Mouse (Mus musculus): ENCODE results near the gene Nfx1. TPM values are rescaled to one million over a fixed set of nuclear protein-coding genes. Genes with fewer than 3 reads are reported as not detected.

The Nfx1 gene
- total RNA-seq, 4 experiments from 2014 or later, result 77.9 to 83.4 (median 80.2) TPM

DNA sequence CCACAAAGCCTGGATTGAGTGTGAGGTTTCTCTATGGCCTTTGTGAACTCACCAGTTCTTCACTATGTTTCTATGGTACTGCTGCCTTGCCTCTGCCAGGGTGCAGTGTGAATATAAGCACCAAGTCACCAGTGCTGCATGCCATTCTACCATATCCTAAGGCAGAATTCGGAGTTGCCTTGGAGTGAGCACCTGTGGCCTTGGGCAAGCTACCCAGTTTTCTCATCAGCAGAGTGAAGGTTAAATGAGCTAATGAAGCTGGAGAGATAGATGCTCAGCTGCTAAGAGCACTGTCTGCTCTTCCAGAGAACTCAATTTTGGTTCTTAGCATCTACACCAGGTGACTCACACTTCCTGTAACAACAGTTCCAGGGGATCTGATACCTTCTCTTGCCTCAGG lies 3.3 kb downstream of the Nfx1 start:
- no peak for DNase-seq (ENCODE audit: low spot score in 2 of 2)

DNA sequence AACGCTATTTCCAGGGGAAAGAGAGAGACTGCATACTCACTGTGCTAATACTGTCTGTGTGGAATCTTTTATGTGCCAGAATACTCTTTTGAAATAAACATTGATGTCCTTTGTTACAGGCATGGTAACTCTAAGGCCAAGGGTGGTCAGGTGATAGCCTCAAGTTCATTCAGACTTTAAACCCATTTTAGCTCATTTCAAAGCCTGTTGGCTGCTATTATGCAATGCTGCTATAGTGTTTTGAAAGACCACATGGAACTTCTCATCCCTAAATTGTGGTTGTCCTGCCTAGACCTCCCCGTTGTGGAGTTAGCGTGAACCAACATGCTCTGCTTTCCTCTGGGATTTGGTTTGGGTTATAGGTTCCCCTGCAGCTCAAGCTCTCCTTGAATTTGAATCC lies 5.0 kb downstream of the Nfx1 start:
- no peak for DNase-seq (ENCODE audit: low spot score in 2 of 2)

DNA sequence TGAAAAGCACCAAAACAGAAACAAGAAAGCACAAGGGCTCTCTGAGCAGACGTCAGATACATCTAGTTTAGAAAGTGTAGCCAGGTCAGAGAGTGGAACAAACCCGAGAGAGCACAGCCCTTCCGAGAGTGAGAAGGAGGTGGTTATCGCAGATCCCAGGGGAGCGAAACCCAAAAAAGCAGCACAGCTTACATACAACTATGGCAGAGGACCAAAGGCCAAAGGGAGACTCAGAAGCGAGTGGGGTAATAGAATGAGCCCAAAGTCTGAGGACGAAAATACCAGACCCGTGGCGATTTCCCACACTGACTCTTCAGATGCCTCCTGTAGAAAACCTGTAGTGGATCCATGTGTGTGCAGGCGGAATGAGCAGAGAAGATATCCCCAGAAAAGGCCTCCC lies 5.9 kb downstream of the Nfx1 start:
- DNase-seq (ENCODE audit: low spot score in 2 of 2), result no peak

DNA sequence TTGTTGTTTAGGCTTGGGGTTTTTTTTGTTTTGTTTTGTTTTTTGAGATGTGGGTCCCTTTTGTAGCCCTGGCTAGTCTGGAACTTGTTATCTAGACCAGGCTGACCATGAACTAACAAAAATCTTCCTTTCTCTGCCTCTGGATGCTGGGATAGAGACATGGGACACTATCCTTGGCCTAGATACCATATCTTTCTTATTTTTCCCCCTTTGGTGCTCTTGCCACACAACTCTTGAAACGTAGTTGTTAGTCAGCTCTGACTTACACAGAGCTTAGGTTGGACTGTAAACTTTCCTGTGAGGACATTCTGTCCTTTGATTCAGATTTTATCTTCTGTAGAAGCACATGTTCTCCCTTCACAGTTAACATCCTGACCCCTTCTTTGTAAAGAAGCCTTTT lies 8.7 kb downstream of the Nfx1 start:
- no peak for DNase-seq (ENCODE audit: low spot score in 2 of 2)

DNA sequence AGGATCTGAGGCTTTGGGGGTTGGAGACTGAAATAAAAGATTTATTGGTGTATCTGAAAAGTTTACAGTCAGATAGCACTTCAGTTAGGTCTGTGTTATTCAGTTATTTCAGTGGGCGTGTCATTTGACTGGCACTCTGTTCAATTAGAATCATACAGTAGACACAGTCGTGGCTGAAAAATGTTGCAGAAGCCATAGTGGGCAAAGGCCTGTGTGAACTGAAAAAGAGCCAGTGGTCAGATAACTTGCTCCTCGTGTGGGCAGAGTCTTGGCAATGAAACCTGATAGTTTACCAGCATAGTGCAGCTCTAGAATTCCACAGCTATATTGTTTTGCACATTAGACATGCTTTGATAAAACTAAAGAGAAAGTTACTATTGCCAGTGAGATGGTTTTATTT lies 11.8 kb downstream of the Nfx1 start:
- DNase-seq (ENCODE audit: low spot score in 2 of 2), result no peak

DNA sequence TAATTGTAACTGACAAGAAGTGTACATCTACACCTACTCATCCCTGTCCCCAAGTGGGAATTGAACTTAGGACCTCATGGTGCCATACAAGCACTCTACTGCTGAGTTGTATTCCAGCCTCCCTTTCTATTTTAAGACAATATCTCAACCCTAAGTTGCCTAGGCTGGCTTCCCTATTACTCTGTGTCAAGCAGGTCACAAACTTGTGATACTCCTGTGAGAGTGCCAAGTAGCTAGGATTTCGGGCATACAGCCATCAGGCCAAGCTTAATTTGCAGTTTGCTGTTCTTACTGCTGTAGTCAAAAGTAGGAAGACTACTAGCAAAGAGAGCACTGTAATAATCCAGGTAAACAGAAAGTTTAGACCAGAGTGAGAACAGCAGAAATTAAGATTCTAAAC lies 13.0 kb downstream of the Nfx1 start:
- no peak for DNase-seq (ENCODE audit: low spot score in 2 of 2)

DNA sequence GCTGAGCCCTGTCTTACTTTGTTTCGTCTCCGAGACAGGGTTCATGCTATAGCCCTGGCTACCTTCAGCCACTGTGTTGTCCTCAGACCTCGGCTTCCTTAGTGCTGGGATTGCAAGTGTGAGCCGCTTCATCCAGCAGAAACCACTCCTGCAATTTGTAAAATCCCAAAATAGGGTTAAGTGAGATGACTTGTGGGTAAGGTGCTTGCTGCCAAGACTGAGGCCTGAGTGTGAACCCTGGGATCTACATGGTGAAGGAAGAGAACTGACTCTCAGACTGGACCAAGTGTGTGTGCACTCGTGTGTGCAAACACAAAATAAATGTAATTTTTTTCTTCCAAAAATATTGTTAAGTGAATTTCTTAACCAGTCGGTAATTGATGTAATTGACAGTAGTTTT lies 18.9 kb downstream of the Nfx1 start:
- no peak for DNase-seq (ENCODE audit: low spot score in 2 of 2)

DNA sequence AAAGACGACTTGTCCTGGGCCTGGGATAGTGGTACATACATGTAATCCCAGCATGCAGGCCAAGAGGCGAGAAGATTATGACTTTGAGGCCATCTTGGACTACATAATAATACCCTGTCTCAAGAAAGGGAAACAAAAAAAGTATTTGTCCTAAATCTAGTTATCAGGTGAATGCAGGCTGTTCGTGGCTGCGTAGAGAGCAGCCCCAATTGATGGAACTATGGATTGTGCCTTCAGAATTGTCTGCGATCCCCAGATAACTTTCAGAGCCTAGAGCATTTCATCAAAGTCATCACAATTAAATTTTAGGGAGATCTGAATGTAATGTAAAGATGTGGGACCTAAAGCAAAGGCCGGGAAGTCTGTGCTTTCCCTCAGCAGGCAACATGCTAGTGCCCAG lies 25.6 kb downstream of the Nfx1 start:
- DNase-seq (ENCODE audit: low spot score in 2 of 2), result no peak

DNA sequence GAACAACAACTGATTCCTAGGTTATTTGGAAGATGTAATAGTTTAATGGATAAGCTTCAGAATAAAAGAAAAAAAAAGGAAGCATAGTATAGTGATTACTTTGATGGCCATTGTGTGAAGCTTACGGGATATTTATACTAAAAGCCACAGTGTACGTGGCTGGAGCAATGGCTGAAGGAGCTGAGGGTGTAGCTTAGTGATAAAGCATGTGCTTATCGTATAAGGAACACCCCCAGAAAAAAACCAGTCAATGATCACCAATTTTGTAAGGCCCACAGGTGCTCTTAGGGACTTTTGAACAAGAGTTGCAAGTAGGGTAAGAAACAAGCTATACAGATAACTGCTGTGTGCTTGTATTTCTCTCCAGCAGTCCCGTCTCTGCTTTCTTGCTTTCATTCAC lies 27.2 kb downstream of the Nfx1 start:
- DNase-seq (ENCODE audit: low spot score in 2 of 2), result no peak

DNA sequence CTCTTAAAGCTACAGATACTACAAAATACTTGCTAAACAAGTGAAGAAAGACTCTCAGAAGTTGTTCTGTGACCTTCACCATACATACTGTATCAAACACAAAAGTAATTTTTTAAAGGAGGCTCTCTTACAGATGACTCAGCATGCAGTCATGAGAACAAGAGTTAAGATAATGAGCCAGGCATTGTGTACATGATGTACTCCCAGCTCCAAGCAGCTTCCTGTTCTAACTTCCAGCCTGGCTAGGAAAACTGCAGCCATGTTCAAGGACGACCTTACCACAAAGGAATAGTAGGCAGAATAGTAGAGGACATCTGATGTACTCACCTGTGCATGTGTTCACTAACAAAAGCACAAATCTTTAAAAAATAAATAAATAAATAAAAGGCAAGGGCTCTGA lies 29.6 kb downstream of the Nfx1 start:
- no peak for DNase-seq (ENCODE audit: low spot score in 2 of 2)

DNA sequence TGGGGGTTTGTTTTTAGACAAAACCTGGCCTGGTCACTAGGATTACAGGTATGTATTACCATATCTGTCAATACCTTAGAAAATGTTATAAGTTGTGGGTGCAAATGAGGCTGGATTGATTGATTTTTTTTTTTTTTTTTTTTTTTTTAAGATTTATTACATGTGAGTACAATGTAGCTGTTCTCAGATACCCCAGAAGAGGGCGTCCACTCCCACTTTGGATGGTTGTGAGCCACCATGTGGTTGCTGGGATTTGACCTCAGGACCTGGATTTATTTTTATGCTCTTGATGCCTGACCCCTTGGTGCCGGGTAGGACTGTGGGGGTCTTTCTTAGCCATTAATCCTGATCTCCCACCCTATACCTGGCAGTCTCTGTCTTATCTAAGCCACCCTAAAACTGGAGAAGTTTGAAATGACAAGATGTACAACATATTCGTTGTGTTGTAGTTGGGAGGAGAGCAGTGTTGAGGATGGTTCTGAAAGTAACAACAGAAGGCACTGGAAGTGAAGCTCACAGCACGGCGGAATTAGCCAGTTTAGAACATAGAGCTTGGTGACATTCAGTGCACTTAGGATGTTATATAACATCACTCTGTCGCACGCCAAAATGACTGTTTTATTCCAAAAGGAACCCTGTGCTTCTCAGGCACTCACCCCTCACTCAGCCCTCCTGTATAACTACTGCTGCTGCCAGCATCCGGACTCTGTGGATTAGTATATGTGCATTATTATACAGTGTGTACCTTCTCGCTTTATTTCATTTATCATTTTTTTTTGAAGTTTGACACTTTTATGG lies 30.3 kb downstream of the Nfx1 start:
- no peak for DNase-seq (ENCODE audit: low spot score in 2 of 2)

DNA sequence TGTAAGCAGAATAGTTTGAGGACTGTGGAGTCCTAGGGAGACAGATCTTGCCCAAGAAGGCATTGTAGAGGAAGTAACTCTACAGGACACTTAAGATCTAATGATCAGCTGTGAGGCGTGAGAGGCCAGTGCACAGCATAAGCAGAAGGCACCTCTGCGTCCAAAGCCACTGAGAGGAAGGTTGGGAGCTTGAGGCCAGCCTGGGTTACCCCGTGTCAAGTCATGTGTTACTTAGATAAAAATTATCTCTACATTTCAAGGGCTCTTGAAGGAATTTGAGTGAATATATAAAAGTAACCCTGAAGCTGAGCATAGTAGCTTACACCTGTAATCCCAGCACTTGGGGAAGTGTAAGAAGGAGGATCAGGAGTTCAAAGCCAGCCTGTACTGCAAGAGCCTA lies 42.6 kb downstream of the Nfx1 start:
- DNase-seq (ENCODE audit: low spot score in 2 of 2), result no peak

DNA sequence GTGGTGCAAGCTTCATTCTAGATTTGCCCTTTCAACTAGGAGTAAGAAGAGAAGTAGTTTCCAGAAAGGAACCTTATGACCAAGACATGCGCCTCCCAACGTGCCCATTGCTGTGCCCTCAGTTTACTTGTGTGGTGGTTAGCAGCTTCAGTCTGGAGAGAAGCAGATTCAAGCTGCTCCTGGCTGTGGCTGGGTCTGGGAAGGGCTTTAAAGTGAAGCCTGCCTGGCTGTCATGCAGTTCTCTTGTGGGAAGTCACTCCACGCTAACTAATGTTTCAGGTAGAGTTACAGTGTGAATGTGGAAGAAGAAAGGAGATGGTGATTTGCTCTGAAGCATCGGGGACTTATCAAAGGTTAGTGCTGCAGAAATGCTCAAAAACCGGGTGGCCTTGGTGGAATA lies 45.1 kb downstream of the Nfx1 start:
- DNase-seq (ENCODE audit: low spot score in 2 of 2), result no peak

DNA sequence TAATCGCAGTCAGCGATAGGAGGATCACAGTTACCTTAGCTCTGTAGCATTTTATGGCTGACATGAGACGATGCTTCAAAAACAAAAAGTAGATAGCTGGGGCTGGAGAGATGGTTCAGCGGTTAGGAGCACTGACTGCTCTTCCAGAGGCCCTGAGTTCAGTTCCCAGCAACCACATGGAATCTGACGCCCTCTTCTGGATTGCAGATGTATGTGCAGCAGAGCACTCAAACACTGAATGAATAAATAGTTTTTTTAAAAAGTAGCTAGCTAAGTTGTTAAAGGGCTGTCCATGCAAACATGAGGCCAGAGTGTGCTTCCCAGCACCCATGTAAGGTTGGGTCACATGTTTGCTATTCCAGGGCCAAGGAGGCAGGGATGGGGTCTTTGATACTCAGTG lies 50.4 kb downstream of the Nfx1 start:
- no peak for DNase-seq (ENCODE audit: low spot score in 2 of 2)

DNA sequence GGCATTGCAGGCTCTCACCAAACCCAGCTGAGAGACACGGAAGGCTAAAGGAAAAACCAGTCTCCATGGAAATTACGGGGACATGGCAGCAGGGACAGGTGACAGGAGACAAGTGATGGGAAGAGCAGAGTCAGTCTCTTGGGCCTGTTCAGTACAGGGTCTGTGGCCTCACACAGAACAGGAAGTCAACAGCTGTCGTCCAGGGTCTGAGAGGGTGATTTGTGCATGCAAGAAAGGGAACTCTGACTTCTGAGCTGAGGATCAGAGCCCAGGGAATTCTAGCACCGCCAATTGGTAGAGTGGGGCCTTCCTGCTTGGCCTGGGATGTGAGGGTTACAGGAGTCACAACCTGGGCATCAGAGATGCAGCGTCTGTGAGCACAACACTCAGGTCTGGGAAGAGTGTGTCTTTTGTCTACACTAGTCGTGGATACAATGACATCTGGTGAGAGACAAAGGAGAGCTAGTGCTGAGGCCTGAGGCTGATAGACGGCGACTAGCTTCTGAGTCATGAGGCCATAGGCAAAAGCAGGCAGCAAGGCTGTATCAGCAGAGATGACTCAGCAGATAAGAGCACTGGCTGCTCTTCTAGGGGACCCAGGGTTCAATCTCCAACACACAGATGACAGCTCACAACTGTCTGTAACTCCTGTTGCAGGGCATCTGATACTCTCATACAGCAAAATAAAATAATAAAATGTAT lies 55.5 kb downstream of the Nfx1 start:
- no peak for DNase-seq (ENCODE audit: low spot score in 2 of 2)

DNA sequence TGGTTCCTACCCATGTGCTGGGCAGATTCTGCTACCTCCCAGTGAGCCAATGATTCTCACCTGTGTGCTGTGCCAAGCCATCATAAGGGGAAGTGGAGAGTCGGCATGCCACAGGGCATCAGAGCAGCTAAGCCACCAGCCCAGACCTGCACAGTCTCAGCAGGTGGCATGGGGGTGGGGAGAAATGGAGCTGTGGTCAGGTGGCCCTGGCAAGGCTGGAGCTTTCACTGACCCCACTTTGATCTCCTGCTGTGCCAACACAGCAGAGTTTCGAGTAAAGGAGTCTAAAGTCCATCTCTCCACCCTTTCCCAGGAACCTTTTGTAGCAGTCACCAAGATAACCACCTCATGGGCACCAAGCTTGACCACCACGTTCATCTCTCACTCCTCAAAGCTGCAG lies 57.2 kb downstream of the Nfx1 start:
- DNase-seq (ENCODE audit: low spot score in 2 of 2), result no peak

DNA sequence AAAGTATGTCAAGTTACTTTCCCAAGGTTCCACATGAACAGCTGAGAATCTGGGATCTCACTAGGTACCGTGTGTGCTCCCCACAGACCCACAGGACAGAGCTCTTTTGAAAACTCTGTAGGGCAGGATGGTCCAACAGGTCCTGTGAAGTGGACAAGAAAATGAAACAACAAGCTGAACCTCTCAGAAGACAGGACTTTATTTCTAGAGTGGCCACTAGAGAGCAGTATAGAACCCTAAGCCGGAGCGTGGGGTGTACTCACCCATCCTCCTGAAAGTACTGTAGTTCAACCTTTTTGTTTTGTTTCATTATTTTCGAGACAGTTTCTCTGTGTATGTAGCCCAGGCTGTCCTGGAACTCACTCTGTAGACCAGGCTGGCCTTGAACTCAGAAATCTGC lies 57.6 kb downstream of the Nfx1 start:
- no peak for DNase-seq (ENCODE audit: low spot score in 2 of 2)

DNA sequence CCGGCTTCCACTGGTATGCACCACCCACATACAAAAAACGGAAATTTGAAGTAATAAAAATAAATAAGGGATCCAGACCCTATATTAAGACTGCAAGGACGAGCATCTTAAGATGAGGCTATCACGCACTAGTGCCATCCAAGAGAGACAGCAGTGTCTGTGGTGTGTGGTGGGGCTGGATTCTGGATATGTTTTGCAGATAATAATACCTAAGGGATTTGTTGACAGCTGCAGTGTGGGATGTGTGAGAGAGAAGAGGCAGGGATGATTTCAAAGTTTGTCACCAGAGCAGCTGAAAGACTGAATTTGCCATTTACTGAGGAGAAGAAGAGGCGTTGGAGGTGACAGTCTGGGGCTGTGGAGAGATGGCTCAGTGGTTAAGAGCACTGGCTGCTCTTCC lies 58.7 kb downstream of the Nfx1 start:
- DNase-seq (ENCODE audit: low spot score in 2 of 2), result peak in 1 of 2 experiments; percentile 87

DNA sequence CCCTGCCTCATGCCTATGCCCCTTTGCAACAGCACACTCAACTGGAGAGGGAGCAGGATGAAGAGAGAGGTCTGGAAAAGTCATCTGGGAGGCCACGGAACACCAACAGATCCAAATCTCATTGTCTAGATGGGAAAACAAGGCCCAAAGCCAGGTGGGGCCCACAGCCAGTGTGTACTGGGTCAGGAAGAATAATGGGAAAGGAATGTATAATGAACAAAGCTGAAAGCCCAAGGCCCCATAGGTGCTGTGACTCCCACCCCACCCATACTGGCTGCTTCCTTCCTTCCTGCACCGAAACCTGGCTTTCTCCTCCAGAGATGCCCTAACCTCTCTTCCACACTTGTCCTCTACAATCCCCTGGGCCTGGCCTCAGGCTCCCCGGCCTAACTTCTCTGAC lies 60.5 kb downstream of the Nfx1 start:
- no peak for DNase-seq (ENCODE audit: low spot score in 2 of 2)

DNA sequence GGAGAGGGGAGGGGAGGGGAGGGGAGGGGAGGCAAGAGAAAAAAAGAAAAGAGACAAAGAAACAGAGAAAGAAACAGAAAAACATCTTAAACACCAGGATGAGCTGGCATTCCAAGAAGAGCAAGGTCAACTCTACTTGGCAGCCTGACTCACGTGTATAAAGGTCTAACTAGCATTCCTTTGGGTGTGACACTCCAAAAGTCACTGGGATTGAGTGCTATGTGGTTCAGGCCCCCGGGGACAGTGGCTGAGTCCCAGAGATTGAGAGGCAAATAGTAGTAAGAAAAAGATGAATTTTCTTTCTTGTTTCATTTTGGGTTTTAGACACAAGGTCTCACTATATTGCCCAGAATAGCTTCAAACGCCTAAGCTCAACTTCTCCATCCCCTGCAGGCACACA lies 67.2 kb downstream of the Nfx1 start:
- no peak for DNase-seq (ENCODE audit: low spot score in 2 of 2)

DNA sequence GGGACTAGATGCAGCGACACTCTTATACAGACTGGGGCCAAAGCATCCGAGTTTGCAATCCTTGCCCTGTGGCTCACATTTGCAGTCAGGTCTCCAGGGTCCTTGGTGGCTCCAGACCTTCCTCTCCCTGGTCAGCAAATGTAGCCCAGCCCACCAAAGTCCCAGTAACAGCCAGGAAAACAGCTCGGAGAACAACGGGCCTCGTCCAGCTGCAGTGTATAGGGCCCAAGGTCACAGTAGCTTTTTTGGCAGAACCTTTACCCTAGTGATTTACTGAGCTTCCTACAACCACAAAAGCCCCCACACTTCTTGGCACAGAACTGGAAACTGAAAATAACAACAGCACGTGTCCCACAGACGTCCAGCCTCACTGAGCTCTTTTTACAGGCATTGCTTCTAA lies 70.3 kb downstream of the Nfx1 start:
- DNase-seq (ENCODE audit: low spot score in 2 of 2), result no peak

DNA sequence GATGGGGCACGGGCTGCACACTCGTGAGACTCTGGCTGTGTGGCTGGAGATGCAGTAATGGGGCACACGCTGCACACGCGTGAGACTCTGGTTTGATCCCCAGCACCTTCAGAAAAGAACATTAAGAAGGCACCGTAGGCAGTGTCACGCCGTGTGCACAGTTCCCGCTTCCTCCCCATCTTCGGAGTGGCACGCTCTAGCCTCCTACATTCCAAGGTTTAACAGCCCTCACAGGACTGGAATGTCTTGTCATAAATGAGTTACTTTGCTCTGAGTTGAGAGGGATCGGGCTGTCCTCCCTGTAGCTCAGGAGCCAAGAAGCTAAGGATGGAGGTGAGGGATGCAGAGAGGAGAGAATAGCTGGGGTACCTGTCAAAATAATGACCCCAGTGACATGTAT lies 72.2 kb downstream of the Nfx1 start:
- DNase-seq (ENCODE audit: low spot score in 2 of 2), result no peak

DNA sequence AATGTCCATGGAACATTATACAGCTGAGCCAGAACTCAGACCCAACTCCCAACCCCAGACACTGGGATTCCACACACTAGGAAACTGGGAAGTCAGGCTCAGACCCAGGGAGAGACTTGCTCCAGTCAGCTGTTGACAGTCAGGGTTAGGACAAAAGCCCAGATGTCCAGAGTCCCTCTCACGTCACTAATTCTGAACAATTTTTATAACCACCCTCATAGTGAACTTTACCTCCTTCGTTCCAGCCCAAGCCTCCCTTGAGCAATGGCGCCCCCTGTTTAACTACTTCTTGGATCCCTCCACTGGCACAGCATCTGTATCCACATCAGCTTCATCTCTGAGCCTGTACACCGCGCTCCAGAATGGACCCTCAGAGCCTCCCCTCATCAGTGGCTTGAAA lies 73.3 kb downstream of the Nfx1 start:
- no peak for DNase-seq (ENCODE audit: low spot score in 2 of 2)

All from left cerebral cortex, adult 8-10 months (tissue).